Mouse (Mus musculus): ENCODE data around the gene Ccdc39.

Gene Ccdc39

DNA sequence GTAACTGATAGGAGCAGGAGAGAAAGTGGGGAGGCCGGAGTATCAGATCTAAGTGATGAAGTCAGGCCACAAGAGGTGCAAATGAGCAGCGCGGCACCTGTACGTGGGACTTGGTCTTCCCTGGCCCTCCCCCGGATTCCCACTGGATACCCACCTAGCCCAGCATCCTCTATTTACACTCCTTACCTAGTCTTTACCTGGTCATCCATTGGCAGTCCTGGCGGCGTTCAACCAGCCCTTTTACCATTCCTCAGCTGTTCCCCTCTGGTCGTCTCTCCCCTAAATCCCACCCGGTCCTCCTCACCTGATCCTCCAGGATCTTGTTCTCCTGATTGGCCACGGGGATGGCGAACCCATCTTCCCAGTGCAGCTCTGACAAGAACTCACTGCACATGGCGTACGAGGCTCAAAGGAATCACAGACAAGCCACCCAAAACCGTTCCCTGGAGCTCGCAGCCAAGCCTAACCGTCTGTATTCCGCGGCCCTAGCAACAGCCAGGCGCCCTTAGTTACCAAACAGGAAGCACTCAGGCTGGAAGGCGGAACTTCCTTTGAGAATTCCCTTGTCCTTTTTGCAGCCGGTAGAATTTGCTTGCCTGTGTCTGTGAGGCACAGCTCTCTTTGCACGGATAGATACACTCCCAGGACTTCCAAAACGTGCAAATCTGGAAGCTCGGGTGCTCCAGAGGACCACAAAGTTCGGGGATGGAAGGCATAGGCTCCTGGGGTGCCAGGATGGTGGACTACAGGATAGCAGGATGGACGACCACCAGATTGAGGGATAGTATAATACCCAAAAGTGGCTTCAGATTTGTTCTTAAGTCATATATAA is at the start of gene Ccdc39:
Gene Ccdc39, minus strand, starts transcription at position 510 of the 832 bp plus-strand sequence.
- peak; percentile 62 for DNase-seq

DNA sequence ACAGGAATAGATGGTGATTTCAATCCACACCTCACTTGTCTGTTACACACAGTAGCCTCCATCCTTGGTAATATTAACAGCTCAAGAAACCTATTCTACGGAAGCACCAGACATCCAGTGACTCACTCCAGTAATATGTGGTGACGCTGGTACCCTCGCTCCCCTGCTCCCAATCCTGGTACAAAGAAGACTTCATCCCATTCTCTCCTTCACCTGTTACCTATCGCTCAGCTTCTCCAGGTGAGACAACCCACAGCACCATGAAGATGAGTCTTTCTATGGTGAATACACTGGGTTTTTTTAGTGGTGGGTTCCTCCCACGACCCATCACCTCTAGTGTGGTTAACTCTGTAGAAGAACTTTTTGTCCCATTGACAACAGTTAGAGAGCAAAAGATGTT is 49.3 kb upstream of the Ccdc39 start:
- DNase-seq = no peak

DNA sequence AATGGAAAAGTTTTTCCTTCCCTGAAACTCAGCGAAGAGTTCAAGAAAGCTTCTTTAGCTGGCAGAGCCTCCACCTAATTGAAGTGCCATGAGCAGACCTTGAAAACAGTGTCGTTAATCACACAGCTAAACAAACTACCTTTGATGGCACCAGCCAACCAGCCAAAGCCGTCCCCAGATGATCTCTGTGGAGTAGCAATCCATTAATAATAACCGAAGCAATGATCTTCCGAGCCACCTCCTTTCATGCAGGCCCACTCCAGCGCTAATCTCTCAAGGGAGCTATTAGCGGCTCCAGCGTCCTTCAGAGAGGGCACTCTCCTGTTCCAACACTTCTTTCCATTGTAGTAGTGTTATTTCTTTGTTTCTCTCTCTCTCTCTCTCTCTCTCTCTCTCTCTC is 43.3 kb upstream of the Ccdc39 start:
- no peak for DNase-seq

DNA sequence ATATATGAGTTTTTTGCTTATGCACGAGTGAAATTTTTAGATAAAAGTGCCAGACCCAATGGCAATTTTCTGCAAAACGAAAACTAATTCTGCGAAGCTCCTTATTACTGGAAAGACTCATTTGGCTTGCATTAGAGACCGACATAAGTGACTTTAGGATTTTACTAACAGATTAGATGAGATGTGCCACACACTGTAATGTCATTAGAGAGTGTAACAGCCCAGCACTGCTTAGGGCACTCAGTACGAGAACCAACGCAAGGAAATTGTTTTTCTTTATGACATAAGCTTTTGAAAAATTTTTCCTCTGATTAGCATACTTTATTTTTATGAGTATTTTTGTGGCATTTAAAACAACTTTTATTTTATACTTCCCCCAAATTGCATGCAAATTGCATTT is 39.0 kb upstream of the Ccdc39 start:
- no peak for DNase-seq

DNA sequence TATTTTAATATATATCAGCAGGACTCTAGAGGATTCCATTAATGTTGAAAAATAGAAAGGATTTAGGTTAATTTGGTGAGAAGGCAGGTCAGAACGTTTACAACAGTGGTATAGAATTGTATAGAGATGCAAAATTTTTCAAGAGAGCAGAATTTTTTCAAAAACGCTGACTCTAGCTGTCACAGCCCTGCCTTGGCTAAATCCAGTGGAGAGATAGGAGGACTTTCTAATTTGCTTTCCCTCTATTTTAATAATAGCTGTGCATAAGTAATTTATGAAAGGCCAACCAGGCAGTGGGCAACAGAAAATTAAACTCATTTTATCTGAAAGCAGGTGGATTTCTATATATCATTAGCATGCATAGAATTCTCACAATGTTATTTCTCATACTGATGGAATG is 38.6 kb upstream of the Ccdc39 start:
- DNase-seq = no peak

- DNase-seq = no peak
Measured at GRCm38 (mm10) chr3:33878661-33879060, 34.6 kb upstream of the Ccdc39 start.

DNA sequence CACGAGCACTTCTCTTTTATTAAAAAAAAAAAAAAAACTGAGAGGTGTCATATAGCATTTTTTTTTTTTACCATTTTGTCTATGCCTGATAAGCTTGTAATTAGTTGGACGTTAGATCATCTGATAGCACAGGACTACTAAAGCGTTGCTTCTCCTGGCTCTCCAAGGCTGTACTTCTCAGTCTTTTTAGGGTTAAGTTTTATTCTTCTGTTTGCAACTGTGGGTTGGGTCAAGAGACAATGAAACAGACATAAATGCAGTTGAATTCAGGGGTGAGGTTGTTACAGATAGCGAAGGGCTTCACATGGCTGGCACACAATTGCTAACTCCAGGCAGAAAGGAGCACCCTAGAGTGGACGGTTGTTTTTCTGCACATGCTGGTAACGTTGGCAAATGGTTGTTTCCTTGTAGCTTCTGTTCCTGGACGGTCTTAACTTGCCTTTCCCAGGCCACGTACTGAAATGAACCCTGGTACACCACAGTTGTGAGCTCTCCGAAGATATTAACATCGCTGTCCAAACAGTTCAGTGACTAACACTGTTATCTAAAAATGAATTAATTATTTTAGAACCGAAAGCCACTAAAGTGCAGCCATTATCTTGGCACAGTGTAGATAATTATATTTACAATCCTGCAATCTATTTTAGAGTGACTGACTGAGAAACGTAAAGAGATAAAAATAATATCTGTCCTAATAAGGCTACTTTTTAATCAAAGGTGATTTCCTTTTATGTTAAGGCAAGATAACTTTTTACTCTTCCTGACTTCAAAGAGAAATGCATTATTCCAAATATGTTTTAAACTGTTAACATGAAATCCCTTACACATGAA is 30.6 kb upstream of the Ccdc39 start:
- DNase-seq = no peak

- no peak for DNase-seq
Measured at GRCm38 (mm10) chr3:33873837-33874236, 29.7 kb upstream of the Ccdc39 start.

- no peak for DNase-seq
Measured at GRCm38 (mm10) chr3:33873366-33873765, 29.3 kb upstream of the Ccdc39 start.

DNA sequence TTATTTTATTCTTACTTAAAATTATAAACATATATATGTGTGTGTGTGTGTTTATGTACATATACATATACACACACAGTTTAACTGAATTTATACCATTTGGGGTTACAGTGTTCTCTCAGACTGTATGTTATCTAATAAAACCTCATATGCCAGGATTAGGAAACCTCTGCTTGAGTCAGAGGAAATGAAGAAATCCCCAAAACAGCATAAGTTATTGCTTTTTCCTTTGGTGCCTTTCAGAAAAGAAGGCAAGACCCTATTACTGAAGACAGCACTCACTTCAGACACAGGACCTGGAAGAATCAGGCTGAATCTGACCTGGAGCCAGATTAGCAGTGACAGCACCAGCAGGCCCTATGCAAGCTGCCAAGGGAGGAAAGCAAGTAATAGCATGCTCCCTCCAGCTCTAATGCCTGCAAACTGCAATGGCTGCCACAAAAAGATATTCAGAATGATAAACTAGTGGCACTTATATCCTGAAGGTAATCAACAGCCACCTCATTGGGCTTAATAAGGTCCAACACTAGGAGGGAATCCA is 20.0 kb upstream of the Ccdc39 start:
- no peak for DNase-seq

DNA sequence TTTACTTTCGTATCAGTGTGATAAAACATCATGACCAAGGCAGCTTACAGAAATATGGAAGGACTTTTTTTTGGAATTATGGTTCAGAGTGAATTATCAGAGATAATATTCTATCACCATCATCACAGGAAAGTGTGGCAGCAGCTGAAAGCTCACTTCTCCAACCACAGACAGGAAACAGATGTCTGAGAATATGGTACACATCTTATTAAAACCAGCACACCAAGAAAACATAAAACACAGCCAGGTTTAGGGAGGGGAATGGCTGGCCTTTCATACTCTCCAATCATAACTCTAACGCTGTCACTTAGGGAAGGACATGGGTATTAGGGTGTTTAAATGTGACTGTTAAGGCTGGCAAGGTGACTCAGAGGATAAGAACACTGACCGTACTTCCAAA is 14.8 kb upstream of the Ccdc39 start:
- DNase-seq = no peak

DNA sequence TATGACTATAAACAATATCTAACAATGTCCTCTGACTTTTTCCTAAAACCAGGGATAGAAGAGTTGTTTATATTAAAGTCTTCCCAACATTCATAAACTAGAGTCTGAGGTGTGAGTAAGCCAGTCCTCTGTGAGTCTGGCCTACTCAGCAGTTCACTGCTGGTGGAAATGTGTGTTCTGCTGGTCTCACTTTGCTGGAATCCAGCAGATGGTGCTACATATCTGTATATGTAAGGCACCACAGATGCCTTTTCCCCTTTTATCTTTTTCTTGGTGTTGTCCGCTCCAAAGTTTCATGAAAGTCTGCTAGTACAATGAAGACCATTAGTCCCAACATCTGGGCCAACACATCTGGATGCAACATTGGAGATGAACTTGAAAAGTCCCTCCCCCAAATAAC is 9.0 kb upstream of the Ccdc39 start:
- DNase-seq = no peak

GRCm38 (mm10) chr3:33850856-33851255 is 6.7 kb upstream of the Ccdc39 start:
- no peak for DNase-seq

GRCm38 (mm10) chr3:33846639-33847038 is 2.5 kb upstream of the Ccdc39 start:
- DNase-seq = no peak

DNA sequence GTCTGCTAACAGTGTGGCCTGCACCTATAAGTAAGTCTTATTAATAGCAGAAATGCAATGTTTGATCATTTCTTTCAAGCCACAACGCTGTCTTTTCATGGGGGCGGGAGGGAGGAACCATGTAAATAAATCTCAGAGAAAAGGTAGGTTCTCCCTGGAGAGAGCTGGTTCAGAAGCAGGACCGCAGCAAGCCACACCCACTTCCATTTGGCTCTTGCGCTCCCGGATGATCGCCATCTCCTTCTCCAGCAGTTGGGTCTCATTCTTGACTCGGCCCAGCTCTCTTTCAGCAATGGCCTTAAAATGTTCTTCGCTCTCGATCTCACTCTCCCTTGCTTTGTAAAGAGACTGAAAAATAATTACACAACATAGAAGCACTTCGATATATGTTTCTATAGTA is 5.2 kb downstream of the Ccdc39 start:
- DNase-seq = no peak

- DNase-seq = no peak
Measured at GRCm38 (mm10) chr3:33836576-33836975, 7.5 kb downstream of the Ccdc39 start.

DNA sequence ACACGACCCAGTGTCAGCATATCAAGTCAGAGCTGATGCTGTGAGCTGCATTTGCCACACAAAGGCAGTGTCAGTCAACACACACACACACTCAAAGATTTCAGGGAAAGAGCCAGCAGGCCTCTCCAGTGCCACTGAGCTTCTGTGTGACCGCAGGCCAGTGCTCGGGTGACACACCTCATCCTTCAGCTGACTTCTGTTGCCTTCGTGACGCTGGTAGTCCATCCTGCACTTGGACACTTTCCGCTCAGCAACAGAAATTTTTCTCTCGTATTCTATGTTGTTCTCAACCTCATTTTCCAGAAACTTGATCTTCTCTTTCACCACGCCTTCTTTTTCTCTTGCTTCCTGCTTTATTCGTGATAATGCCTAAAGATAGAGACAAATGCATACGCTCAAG is 11.8 kb downstream of the Ccdc39 start:
- DNase-seq = no peak

DNA sequence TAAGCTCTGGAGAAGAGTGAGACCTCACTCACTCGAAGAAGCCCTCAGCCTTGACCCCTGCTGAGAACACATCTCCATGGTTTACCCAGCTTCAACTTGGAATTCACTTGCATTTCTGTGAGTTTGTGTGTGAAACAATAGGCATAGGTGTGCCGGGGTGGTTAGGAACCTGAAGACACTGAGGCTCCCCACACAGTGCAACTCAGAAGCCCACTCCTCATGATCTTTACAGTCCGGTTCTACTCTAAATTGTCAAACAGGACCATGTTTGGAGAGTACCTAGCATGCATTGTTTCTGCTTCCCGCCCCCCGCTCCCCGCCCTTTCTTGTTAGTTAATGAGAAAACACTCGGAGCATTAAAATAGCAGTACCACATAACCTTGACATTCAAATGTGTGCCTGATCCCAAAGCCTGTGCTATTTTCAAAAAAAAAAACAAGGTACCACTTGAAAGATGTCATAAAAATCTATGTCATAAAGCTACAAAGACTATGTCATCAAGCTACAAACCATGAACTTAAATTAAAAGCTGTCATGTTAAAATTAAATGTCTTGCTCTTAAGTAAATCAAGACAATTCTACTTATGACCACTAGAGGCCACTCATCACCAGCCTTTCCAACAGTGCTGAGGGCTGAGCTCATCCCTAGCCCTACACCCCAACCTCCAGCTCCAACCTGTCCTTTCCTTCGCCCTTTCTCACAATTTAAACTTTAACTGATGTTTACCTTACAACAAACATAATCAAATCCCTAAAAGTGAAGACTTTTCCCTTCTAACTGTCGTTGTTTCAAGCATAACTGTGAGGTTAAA is 19.8 kb downstream of the Ccdc39 start:
- DNase-seq = peak; percentile 14

DNA sequence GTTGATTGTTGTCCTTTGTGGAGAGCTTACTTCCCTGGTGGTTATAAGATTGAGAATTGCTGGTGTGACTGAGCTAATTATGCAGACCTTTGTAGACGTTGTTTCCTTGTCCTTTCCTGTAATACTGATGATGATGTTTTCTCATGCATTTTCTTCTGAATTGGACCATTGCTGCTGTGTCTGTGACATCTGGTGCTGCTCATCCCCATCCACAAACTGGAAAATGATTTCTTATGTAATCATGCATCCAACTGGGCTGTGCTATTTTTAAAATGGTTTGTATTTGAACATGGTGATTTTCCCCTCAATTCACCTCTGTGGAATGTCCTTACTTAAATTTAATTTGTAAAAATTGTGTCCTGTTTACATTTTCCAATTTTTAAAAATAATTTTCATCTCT is 37.0 kb downstream of the Ccdc39 start:
- no peak for DNase-seq

DNA sequence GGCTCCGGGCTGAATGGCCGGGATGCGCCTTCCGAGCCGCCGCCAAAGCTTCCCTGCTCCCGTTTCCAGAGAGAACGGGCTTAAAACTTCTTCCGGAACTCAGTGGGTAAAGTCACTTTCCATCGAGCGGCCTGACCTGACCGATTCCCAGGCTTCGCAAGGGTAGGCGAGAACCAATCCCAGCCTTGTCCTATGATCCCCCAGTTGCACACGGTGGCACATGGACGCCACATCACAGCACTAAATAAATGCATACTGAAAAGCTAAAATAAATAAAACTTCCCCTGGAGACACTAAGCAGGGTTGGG is 43.6 kb downstream of the Ccdc39 start:
- no peak for DNase-seq

GRCm38 (mm10) chr3:33799617-33800512 is 44.2 kb downstream of the Ccdc39 start, which contains the start of gene Ttc14:
Gene Ttc14 (plus strand): TSS chr3:33799832.
- peak; percentile 98 for DNase-seq

- DNase-seq = no peak
Measured at GRCm38 (mm10) chr3:33790975-33791374, 53.1 kb downstream of the Ccdc39 start.
